Mouse (Mus musculus): ENCODE results near the gene Gja10. TPM values are rescaled to one million over a fixed set of nuclear protein-coding genes. Genes with fewer than 3 reads are reported as not detected.
A peak's percentile ranks its signal among the peaks of the same experiment; 100 is the strongest.

Gja10 gene
- polyA plus RNA-seq, 1 experiment: not detected

- TF ChIP-seq POLR2A (IDR thresholded peaks at IDR 0.05; ENCODE audit: borderline replicate concordance, insufficient read depth, low read length): no peak
- peak; percentile 51; the same call in 1 of the 2 replicates for TF ChIP-seq CTCF (IDR thresholded peaks at IDR 0.05; ENCODE audit: borderline replicate concordance, insufficient read depth, low read depth, low read length)
- H3K4me1 ChIP-seq (ENCODE audit: control insufficient read depth, insufficient read depth, low read length): peaks cover 8% of the 10 kb centered on the region
- H3K27ac ChIP-seq (ENCODE audit: insufficient read depth, low read length): no peak overlapping the region
- peak; percentile 30 for DNase-seq
- no peak overlapping the region for H3K4me3 ChIP-seq (replicated peaks; ENCODE audit: insufficient read depth, low read depth, low read length)
- 46% methylated on average over 17 of the region's 17 CpGs for WGBS
- H3K27me3 ChIP-seq (ENCODE audit: control insufficient read depth, insufficient read depth, low read length): no peaks in the 10 kb centered on the region
Measured at GRCm38 (mm10) chr4:32569995-32570938, 32.3 kb downstream of the Gja10 start.

DNA sequence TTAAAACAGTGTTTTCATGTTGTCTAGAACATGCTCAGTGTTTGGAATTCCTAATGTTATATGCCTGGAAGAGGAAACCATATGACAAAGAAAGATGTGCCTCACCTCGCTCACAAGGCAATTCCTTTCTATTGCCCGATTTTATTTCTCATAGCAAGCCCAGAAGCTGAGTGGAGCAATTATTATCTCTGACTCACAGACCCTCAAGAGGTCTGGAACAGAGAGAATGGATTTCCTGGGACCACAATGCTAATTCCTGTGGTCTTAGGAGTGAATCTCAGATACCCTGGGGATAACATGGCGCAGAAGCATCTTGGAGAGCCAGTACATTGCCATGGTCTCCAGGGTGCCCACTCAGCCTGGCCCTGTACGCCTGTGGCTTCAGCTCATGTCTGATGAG lies 33.5 kb downstream of the Gja10 start:
- TF ChIP-seq POLR2A (IDR thresholded peaks at IDR 0.05; ENCODE audit: borderline replicate concordance, insufficient read depth, low read length) (no peak), CTCF (IDR thresholded peaks at IDR 0.05; ENCODE audit: borderline replicate concordance, insufficient read depth, low read depth, low read length) (no peak)
- Histone ChIP-seq H3K27me3 (ENCODE audit: control insufficient read depth, insufficient read depth, low read length) (no peaks in the 10 kb centered on the region), H3K4me3 (replicated peaks; ENCODE audit: insufficient read depth, low read depth, low read length) (no peak overlapping the region), H3K27ac (ENCODE audit: insufficient read depth, low read length) (no peak overlapping the region), H3K4me1 (ENCODE audit: control insufficient read depth, insufficient read depth, low read length) (peaks cover 8% of the 10 kb centered on the region)
- no peak for DNase-seq
- WGBS: 85% methylated on average over 4 of the region's 4 CpGs

DNA sequence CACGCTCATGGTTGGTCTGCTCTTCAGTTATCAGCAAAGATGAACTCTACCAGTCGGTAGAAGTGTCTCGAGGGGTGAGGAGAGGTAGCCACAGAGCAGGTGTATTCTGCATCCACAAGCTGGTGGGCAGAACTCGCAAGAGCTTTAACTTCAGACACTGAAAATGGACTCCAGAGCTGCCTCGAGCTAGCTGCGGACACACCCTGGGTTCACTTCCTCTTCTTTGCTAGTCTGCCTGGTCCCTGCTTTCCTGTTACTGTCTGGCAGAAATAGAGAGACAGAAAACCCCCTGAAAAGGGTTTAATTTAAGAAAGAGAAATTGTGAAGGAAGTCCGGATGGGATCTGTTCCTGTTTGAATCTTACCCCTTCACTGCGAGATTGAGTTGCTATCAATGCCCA lies 37.6 kb downstream of the Gja10 start:
- 92% methylated on average over 8 of the region's 8 CpGs for WGBS
- H3K27me3 ChIP-seq (ENCODE audit: control insufficient read depth, insufficient read depth, low read length): no peaks in the 10 kb centered on the region
- no peak overlapping the region for H3K4me3 ChIP-seq (replicated peaks; ENCODE audit: insufficient read depth, low read depth, low read length)
- H3K27ac ChIP-seq (ENCODE audit: insufficient read depth, low read length): no peak overlapping the region
- DNase-seq: no peak
- TF ChIP-seq CTCF (IDR thresholded peaks at IDR 0.05; ENCODE audit: borderline replicate concordance, insufficient read depth, low read depth, low read length) (no peak), POLR2A (IDR thresholded peaks at IDR 0.05; ENCODE audit: borderline replicate concordance, insufficient read depth, low read length) (no peak)
- peaks cover 8% of the 10 kb centered on the region for H3K4me1 ChIP-seq (ENCODE audit: control insufficient read depth, insufficient read depth, low read length)

DNA sequence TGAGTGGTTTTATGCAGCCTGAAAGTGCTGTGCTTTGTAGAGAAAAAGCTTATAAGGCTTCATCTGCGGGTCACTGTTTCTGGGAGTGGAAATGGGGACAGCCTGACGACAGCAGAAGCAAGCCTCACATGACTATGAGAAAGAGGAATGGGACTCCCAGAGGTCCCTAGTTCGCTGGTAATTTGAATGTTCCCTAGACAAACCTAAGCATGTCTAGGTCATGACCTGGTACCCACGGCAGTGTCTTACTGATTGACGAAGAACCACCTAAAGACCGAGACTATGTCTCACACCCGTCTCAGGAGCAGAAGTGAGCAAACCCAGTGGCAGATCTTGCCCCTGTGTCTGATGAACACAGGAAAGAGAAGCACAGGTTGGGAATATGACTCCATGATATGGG lies 38.1 kb downstream of the Gja10 start:
- TF ChIP-seq POLR2A (IDR thresholded peaks at IDR 0.05; ENCODE audit: borderline replicate concordance, insufficient read depth, low read length) (no peak), CTCF (IDR thresholded peaks at IDR 0.05; ENCODE audit: borderline replicate concordance, insufficient read depth, low read depth, low read length) (no peak)
- Histone ChIP-seq H3K4me3 (replicated peaks; ENCODE audit: insufficient read depth, low read depth, low read length) (no peak overlapping the region), H3K27ac (ENCODE audit: insufficient read depth, low read length) (no peak overlapping the region), H3K27me3 (ENCODE audit: control insufficient read depth, insufficient read depth, low read length) (no peaks in the 10 kb centered on the region), H3K4me1 (ENCODE audit: control insufficient read depth, insufficient read depth, low read length) (peaks cover 7% of the 10 kb centered on the region; the same call in 1 of the 2 replicates)
- no peak for DNase-seq
- 93% methylated on average over 7 of the region's 7 CpGs for WGBS

DNA sequence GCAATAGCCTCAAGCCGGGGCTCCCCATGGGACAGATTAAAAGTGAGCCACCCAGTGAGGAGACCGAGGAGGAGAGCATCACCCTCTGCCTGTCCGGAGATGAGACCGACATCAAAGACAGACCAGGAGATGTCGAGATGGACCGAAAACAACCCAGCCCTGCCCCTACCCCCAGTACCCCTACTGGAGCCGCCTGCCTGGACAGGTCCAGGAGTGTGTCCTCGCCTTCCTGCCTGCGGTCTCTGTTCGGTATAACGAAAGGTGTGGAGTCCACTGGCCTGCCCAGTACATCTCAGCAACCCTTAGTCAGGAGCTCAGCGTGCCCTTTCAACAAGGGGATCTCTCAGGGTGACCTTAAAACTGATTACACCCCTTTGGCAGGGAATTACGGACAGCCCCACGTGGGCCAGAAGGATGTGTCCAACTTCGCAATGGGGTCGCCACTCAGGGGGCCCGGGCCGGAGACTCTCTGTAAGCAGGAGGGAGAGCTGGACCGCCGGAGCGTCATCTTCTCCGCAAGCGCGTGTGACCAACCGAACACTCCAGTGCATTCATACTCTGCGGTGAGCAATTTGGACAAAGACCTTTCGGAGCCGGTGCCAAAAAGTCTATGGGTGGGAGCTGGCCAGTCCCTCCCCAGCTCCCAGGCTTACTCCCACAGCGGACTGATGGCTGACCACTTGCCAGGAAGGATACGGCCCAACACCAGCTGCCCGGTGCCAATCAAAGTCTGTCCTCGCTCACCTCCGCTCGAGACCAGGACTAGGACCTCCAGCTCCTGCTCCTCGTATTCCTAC lies 40.0 kb downstream of the Gja10 start:
- H3K27me3 ChIP-seq (ENCODE audit: control insufficient read depth, insufficient read depth, low read length): no peaks in the 10 kb centered on the region
- no peak overlapping the region for H3K4me3 ChIP-seq (replicated peaks; ENCODE audit: insufficient read depth, low read depth, low read length)
- TF ChIP-seq POLR2A (IDR thresholded peaks at IDR 0.05; ENCODE audit: borderline replicate concordance, insufficient read depth, low read length): no peak
- no peak for TF ChIP-seq CTCF (IDR thresholded peaks at IDR 0.05; ENCODE audit: borderline replicate concordance, insufficient read depth, low read depth, low read length)
- 57% methylated on average over 35 of the region's 35 CpGs for WGBS
- H3K27ac ChIP-seq (ENCODE audit: insufficient read depth, low read length): no peak overlapping the region
- DNase-seq: peak; percentile 26 to 29
- peaks cover 7% of the 10 kb centered on the region; the same call in 1 of the 2 replicates for H3K4me1 ChIP-seq (ENCODE audit: control insufficient read depth, insufficient read depth, low read length)

DNA sequence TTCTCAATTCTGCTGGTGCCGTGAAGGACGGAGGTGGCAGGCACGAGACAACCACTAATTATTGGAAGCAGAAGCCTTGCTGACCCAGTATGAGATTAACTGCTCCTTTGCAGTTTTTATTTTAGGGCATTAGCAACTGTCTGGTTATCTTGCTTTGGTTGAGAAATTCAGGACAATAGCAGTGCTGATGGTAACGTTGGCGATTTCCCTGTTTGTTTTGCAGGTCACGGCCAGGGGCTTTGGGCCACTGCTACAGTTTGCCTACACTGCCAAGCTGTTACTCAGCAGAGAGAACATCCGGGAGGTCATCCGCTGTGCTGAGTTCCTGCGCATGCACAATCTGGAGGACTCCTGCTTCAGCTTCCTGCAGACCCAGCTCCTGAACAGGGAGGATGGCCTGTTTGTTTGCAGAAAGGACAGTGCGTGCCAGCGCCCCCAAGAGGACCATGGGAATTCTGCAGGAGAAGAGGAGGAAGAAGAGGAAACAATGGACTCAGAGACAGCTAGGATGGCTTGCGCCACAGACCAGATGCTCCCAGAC lies 40.9 kb downstream of the Gja10 start:
- WGBS: 36% methylated on average over 12 of the region's 12 CpGs
- peaks cover 7% of the 10 kb centered on the region; the same call in 1 of the 2 replicates for H3K4me1 ChIP-seq (ENCODE audit: control insufficient read depth, insufficient read depth, low read length)
- no peak overlapping the region for H3K4me3 ChIP-seq (replicated peaks; ENCODE audit: insufficient read depth, low read depth, low read length)
- H3K27ac ChIP-seq (ENCODE audit: insufficient read depth, low read length): peak overlapping the region; percentile 31
- H3K27me3 ChIP-seq (ENCODE audit: control insufficient read depth, insufficient read depth, low read length): no peaks in the 10 kb centered on the region
- TF ChIP-seq CTCF (IDR thresholded peaks at IDR 0.05; ENCODE audit: borderline replicate concordance, insufficient read depth, low read depth, low read length) (peak; percentile 51; the same call in 1 of the 2 replicates), POLR2A (IDR thresholded peaks at IDR 0.05; ENCODE audit: borderline replicate concordance, insufficient read depth, low read length) (no peak)
- peak; percentile 69 to 72 for DNase-seq

Data from cerebellum, adult 2 months (tissue).